Comparison of ENCODE assay signal across 8 mouse cellular contexts in genomic region chr7:143296001-143296379, GRCm38 (mm10).
A peak's percentile ranks its signal among the peaks of the same experiment; 100 is the strongest.
DNase-seq lines count a peak whose midpoint lies in the region; ATAC-seq lines count a peak whose summit lies in the region.

No protein-coding gene starts in this region.

- no peaks in the 10 kb centered on the region for H3K27me3 ChIP-seq in neural tube, embryonic 11.5 days (ENCODE audit: control insufficient read depth, insufficient read depth, low read length)
- no peaks in the 10 kb centered on the region for H3K27me3 ChIP-seq in liver, embryonic 13.5 days

- WGBS in neural tube, embryonic 11.5 days = 45% methylated on average over 20 of the region's 20 CpGs
- 39% methylated on average over 20 of the region's 20 CpGs for WGBS in liver, embryonic 13.5 days (ENCODE audit: insufficient replicate concordance)

- no peaks in the 10 kb centered on the region for H3K36me3 ChIP-seq in neural tube, embryonic 11.5 days (ENCODE audit: control insufficient read depth, insufficient read depth, low read length)
- H3K36me3 ChIP-seq in liver, embryonic 13.5 days = no peaks in the 10 kb centered on the region

- H3K4me3 ChIP-seq in neural tube, embryonic 11.5 days (ENCODE audit: low read depth, low read length) = peak overlapping the region; percentile 43
- H3K4me3 ChIP-seq in liver, embryonic 13.5 days (replicated peaks) = peak overlapping the region; percentile 74

- peak; percentile 33 for ATAC-seq in neural tube, embryonic 11.5 days (ENCODE audit: insufficient read depth, low FRiP score, low TSS enrichment)
- ATAC-seq in granulocyte monocyte progenitor cell, adult 5-6 weeks (replicated peaks; ENCODE audit: poor library complexity, severe bottlenecking) = peak; percentile 60
- peak; percentile 47 for ATAC-seq in liver, embryonic 13.5 days (ENCODE audit: low read depth)

- peaks cover 6% of the 10 kb centered on the region for H3K4me1 ChIP-seq in neural tube, embryonic 11.5 days (ENCODE audit: control insufficient read depth, insufficient read depth, low read length)
- H3K4me1 ChIP-seq in liver, embryonic 13.5 days (replicated peaks) = peaks cover 27% of the 10 kb centered on the region

- H3K9me3 ChIP-seq in neural tube, embryonic 11.5 days (ENCODE audit: control insufficient read depth, low read length) = no peaks in the 10 kb centered on the region
- H3K9me3 ChIP-seq in liver, embryonic 13.5 days (replicated peaks) = 0 out of 2 replicates have a peak, but pooled peaks cover 5% of the 10 kb centered on the region

- H3K4me2 ChIP-seq in neural tube, embryonic 11.5 days (ENCODE audit: low read depth) = peak overlapping the region; percentile 68
- peak overlapping the region; percentile 67 for H3K4me2 ChIP-seq in liver, embryonic 13.5 days

- DNase-seq in neural tube, embryonic 11.5 days (ENCODE audit: low spot score) = peak; percentile 38
- no peak for DNase-seq in neural tube, embryonic 10.5 days (ENCODE audit: extremely low spot score, low spot score)
- DNase-seq in cerebellum, postnatal 14 days = peak; percentile 26 to 35
- DNase-seq in liver, embryonic 13.5 days = peak; percentile 19
- DNase-seq in spleen, postnatal 4 days (ENCODE audit: low spot score in 2 of 2) = peak; percentile 17 to 65
- no peak for DNase-seq in right cerebral cortex, adult 18-20 months
- DNase-seq in lung, postnatal 14 days = no peak

- peak overlapping the region; percentile 47; the same call in 1 of the 2 replicates for H3K27ac ChIP-seq in neural tube, embryonic 11.5 days (ENCODE audit: low read depth, low read length)
- H3K27ac ChIP-seq in liver, embryonic 13.5 days = peak overlapping the region; percentile 82

- peak overlapping the region; percentile 58 for H3K9ac ChIP-seq in neural tube, embryonic 11.5 days (ENCODE audit: low read length)
- H3K9ac ChIP-seq in liver, embryonic 13.5 days = peak overlapping the region; percentile 81

Comparison
In these comparisons a context has a peak if more than half of its experiments do, and no peak if none do; other contexts are left out.
1. DNase-seq: peak in neural tube, embryonic 11.5 days (single experiment), cerebellum, postnatal 14 days (2 of 2), liver, embryonic 13.5 days (single experiment) and spleen, postnatal 4 days (2 of 2); none in neural tube, embryonic 10.5 days (single experiment), right cerebral cortex, adult 18-20 months (single experiment) and lung, postnatal 14 days (single experiment).
2. Peak in every context shown above with its lines, with median percentiles within 50 percentile points of each other: ATAC-seq.